Mouse (Mus musculus) limb, embryonic 15.5 days (tissue): ENCODE results near the gene Otx1. TPM values are rescaled to one million over a fixed set of nuclear protein-coding genes. Genes with fewer than 3 reads are reported as not detected.

ENCODE experiments used
- ATAC-seq: fragments of 200-750 bp; cut with Nextera tagmentation; 2 replicates; pipeline ENCODE4 v1.8.0; 2017; ENCODE audit warnings: low read depth, moderate TSS enrichment; ENCODE audit not compliant: insufficient number of reproducible peaks, low FRiP score, low TSS enrichment
- H3K27ac ChIP-seq: fragments of 300-500 bp; sonication (generic); 2 replicates; pipeline ENCODE4 v1.5.1; 2015; ENCODE audit warnings: moderate library complexity, mild to moderate bottlenecking, inconsistent platforms
- H3K27me3 ChIP-seq: fragments of 300-500 bp; sonication (generic); 2 replicates; pipeline ENCODE4 v1.6.1; 2015; ENCODE audit warnings: inconsistent platforms
- H3K36me3 ChIP-seq: fragments of 300-500 bp; sonication (generic); 2 replicates; pipeline ENCODE4 v1.6.1; 2015; ENCODE audit warnings: inconsistent platforms
- H3K4me1 ChIP-seq: fragments of 300-500 bp; sonication (generic); 2 replicates; pipeline ENCODE4 v1.6.1; 2015; ENCODE audit warnings: inconsistent platforms
- H3K4me2 ChIP-seq: fragments of 300-500 bp; sonication (generic); 2 replicates; pipeline ENCODE4 v1.6.1; 2015; ENCODE audit warnings: mild to moderate bottlenecking, inconsistent platforms
- H3K4me3 ChIP-seq: fragments of 300-500 bp; sonication (generic); 2 replicates; pipeline ENCODE4 v1.5.1; 2015; ENCODE audit warnings: mild to moderate bottlenecking, inconsistent platforms
- H3K9ac ChIP-seq: fragments of 300-500 bp; sonication (generic); 2 replicates; pipeline ENCODE4 v1.6.1; 2015; ENCODE audit warnings: inconsistent platforms
- H3K9me3 ChIP-seq: fragments of 300-500 bp; sonication (generic); 2 replicates; pipeline ENCODE4 v1.6.1; 2016; ENCODE audit warnings: inconsistent platforms
- WGBS: fragments of 180-500 bp; shearing (Covaris S2); methylation state at CpG from one replicate; pipeline ENCODE4 v1.1.7; 2015; 5-methylcytosine and 5-hydroxymethylcytosine counted together
- polyA plus RNA-seq: library from polyadenylated mRNA; unstranded; fragments of >200 nt; fragmentation: Nextera tagmentation; extraction: Ambion mirVana; gene quantifications from 2 replicates; pipeline ENCODE4 v1.2.1, GENCODE M21; 2015

The Otx1 gene
- polyA plus RNA-seq, 1 experiment from 2014 or later = 2.7 TPM

DNA sequence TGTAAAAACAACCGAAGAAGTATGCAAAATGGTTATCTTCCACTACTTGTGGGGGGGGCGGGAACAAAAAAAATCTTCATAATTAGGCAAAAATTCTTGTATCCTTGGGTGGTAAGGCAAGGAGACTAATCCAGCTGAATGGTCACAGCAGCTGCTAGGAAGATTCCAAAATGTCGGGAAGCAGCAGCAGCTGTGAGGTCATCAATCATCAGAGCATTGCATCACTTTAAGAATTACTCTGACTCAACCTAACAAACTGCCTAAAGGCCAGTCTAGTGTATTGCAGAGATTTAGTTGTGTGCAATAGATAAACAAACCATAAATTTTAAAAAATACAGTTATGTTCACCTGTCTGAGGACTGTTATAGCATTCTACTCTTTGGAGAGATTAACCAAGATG lies 29.1 kb downstream of the Otx1 start:
- ATAC-seq = no peak
- Histone ChIP-seq H3K27ac (no peak overlapping the region), H3K9ac (no peak overlapping the region), H3K4me3 (no peak overlapping the region), H3K4me2 (no peak overlapping the region), H3K4me1 (no peaks in the 10 kb centered on the region), H3K9me3 (no peaks in the 10 kb centered on the region), H3K27me3 (no peaks in the 10 kb centered on the region), H3K36me3 (no peaks in the 10 kb centered on the region)
- 71% methylated on average over 3 of the region's 3 CpGs for WGBS

GRCm38 (mm10) chr11:21968922-21969321 lies 33.8 kb downstream of the Otx1 start:
- no peaks in the 10 kb centered on the region for H3K36me3 ChIP-seq
- no peak overlapping the region for H3K9ac ChIP-seq
- no peak overlapping the region for H3K4me2 ChIP-seq
- no peak overlapping the region for H3K27ac ChIP-seq
- no peaks in the 10 kb centered on the region for H3K9me3 ChIP-seq
- no peaks in the 10 kb centered on the region for H3K27me3 ChIP-seq
- no peak overlapping the region for H3K4me3 ChIP-seq
- no peak for ATAC-seq
- no peaks in the 10 kb centered on the region for H3K4me1 ChIP-seq
- WGBS = 90% methylated on average over 3 of the region's 3 CpGs

- WGBS = 84% methylated on average over 7 of the region's 7 CpGs
- Histone ChIP-seq H3K9ac (no peak overlapping the region), H3K4me3 (no peak overlapping the region), H3K36me3 (no peaks in the 10 kb centered on the region), H3K9me3 (no peaks in the 10 kb centered on the region), H3K27ac (no peak overlapping the region), H3K27me3 (no peaks in the 10 kb centered on the region), H3K4me1 (no peaks in the 10 kb centered on the region), H3K4me2 (no peak overlapping the region)
- no peak for ATAC-seq
Observed at GRCm38 (mm10) chr11:21955167-21955566, 47.5 kb downstream of the Otx1 start.

GRCm38 (mm10) chr11:21951657-21952237 lies 51.0 kb downstream of the Otx1 start:
- no peak for ATAC-seq
- Histone ChIP-seq H3K4me2 (no peak overlapping the region), H3K36me3 (no peaks in the 10 kb centered on the region), H3K27me3 (no peaks in the 10 kb centered on the region), H3K9ac (no peak overlapping the region), H3K4me1 (no peaks in the 10 kb centered on the region), H3K27ac (no peak overlapping the region), H3K4me3 (no peak overlapping the region), H3K9me3 (no peaks in the 10 kb centered on the region)
- WGBS = 68% methylated on average over 2 of the region's 2 CpGs

GRCm38 (mm10) chr11:21950094-21950493 lies 52.6 kb downstream of the Otx1 start:
- Histone ChIP-seq H3K27me3 (no peaks in the 10 kb centered on the region), H3K9me3 (no peaks in the 10 kb centered on the region), H3K4me3 (no peak overlapping the region), H3K36me3 (no peaks in the 10 kb centered on the region), H3K9ac (no peak overlapping the region), H3K27ac (no peak overlapping the region), H3K4me2 (no peak overlapping the region), H3K4me1 (no peaks in the 10 kb centered on the region)
- ATAC-seq = no peak
